Mouse (Mus musculus): Measurements from ENCODE around the gene Vmn1r221. TPM values are rescaled to one million over a fixed set of nuclear protein-coding genes. Genes with fewer than 3 reads are reported as not detected.
"Not testable (repeated sequence)": the region's sequence is repeated elsewhere in the genome, so short reads cannot be mapped to it uniquely, and the experiment has no call there.

Gene Vmn1r221
- not detected in 2 replicates for polyA plus RNA-seq (2014; fragmentation: Nextera tagmentation; extraction: Ambion mirVana)

DNA sequence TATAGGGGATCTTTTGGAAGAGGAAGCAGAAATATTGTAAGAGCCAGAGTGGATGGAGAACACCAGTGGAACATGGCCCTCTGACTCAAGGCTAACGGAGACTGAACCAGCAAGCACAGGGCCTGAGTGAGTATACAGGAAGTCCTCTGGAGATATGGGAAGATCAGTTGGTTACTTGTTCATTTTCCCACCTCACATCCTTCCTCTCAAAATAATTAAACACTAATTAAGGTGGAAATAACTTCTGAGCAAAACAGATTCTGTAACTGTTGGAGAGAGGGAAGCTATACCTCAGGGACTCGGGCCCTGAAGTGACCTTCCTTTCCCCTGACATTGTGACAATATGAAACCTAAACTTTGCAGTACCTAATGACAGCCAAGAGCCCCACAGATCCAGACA, at the start of gene Vmn1r221:
Vmn1r221 (plus strand) TSS at position 301 of the 400 bp plus-strand sequence.
- H3K9me3 ChIP-seq (ENCODE audit: control insufficient read depth, low read length); H3K27ac ChIP-seq; H3K27me3 ChIP-seq (ENCODE audit: control insufficient read depth, insufficient read depth, low read length); H3K4me3 ChIP-seq (replicated peaks; ENCODE audit: low read length); H3K4me2 ChIP-seq (replicated peaks); H3K4me1 ChIP-seq (replicated peaks; ENCODE audit: control insufficient read depth, insufficient read depth, low read length); H3K36me3 ChIP-seq (replicated peaks; ENCODE audit: control insufficient read depth, insufficient read depth); DNase-seq (ENCODE audit: low spot score); H3K9ac ChIP-seq; ATAC-seq (ENCODE audit: low FRiP score): not testable (repeated sequence)
- WGBS, result 93% methylated on average over 2 of the region's 2 CpGs

- H3K9ac ChIP-seq; DNase-seq (ENCODE audit: low spot score); H3K4me2 ChIP-seq (replicated peaks); H3K27me3 ChIP-seq (ENCODE audit: control insufficient read depth, insufficient read depth, low read length); ATAC-seq (ENCODE audit: low FRiP score); H3K4me1 ChIP-seq (replicated peaks; ENCODE audit: control insufficient read depth, insufficient read depth, low read length); H3K4me3 ChIP-seq (replicated peaks; ENCODE audit: low read length); H3K36me3 ChIP-seq (replicated peaks; ENCODE audit: control insufficient read depth, insufficient read depth); H3K27ac ChIP-seq; H3K9me3 ChIP-seq (ENCODE audit: control insufficient read depth, low read length): not testable (repeated sequence)
- WGBS, result 91% methylated on average over 4 of the region's 4 CpGs
Observed at GRCm38 (mm10) chr13:23166471-23166870, 47.5 kb upstream of the Vmn1r221 start.

- WGBS, result 87% methylated on average over 2 of the region's 2 CpGs
- Histone ChIP-seq H3K4me3 (replicated peaks; ENCODE audit: low read length) (no peak within 1 kb of the TSS), H3K9me3 (ENCODE audit: control insufficient read depth, low read length) (no peaks in the 10 kb centered on the region), H3K9ac (no peak within 1 kb of the TSS), H3K4me2 (replicated peaks) (no peak within 1 kb of the TSS), H3K36me3 (replicated peaks; ENCODE audit: control insufficient read depth, insufficient read depth) (no peaks in the 10 kb centered on the region), H3K27me3 (ENCODE audit: control insufficient read depth, insufficient read depth, low read length) (no peaks in the 10 kb centered on the region), H3K27ac (no peak within 1 kb of the TSS), H3K4me1 (replicated peaks; ENCODE audit: control insufficient read depth, insufficient read depth, low read length) (no peaks in the 10 kb centered on the region)
- DNase-seq (ENCODE audit: low spot score) (no peak), ATAC-seq (ENCODE audit: low FRiP score) (no peak)
Observed at GRCm38 (mm10) chr13:23187875-23188274, 26.1 kb upstream of the Vmn1r221 start, which contains the start of gene Vmn1r220. Gene Vmn1r220 (minus strand): TSS chr13:23187975.

DNA sequence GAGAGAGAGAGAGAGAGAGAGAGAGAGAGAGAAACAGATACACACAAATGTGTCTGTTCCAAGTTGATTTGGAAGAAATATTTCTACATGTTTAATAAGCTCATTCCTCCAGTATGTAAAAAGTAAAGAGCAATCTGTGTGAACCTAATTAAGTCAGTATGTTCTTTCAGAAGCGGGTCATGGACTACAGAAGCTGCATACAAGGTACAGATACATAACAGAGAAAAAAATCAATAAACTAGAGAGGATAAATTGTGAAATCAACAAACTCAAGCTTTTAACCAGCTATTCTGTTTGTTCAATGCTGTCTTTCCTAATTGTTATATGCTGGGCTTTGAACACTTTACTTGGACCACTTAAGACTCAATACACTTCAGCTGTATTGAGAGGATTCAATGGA, 10.0 kb upstream of the Vmn1r221 start:
- 84% methylated on average over 1 of the region's 1 CpGs for WGBS
- ATAC-seq (ENCODE audit: low FRiP score); H3K27ac ChIP-seq; DNase-seq (ENCODE audit: low spot score); H3K4me3 ChIP-seq (replicated peaks; ENCODE audit: low read length); H3K36me3 ChIP-seq (replicated peaks; ENCODE audit: control insufficient read depth, insufficient read depth); H3K9ac ChIP-seq; H3K4me1 ChIP-seq (replicated peaks; ENCODE audit: control insufficient read depth, insufficient read depth, low read length); H3K27me3 ChIP-seq (ENCODE audit: control insufficient read depth, insufficient read depth, low read length); H3K9me3 ChIP-seq (ENCODE audit: control insufficient read depth, low read length); H3K4me2 ChIP-seq (replicated peaks): not testable (repeated sequence)

DNA sequence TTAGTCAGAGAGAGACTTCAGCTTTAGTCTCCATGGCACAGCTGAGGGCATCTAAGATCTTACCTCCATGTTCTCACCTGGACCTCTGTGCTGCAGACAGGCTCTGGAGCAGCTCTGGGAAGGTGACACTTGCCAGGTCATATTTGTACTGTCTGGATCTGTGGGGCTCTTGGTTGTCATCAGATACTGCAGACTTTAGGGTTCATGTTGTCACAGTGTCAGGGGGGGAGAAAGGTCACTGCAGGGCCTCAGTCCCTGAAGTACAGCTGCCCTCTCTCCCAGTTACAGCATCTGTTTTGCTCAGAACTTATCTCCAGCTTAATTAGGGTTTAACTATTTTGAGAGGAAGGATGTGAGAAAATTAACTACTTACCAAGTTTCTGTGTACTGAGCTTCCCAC, 21.9 kb downstream of the Vmn1r221 start, which contains the start of gene Vmn1r222:
Vmn1r222 (minus strand) TSS at position 101 of the 400 bp plus-strand sequence.
- DNase-seq (ENCODE audit: low spot score); H3K27me3 ChIP-seq (ENCODE audit: control insufficient read depth, insufficient read depth, low read length); H3K27ac ChIP-seq; ATAC-seq (ENCODE audit: low FRiP score); H3K36me3 ChIP-seq (replicated peaks; ENCODE audit: control insufficient read depth, insufficient read depth); H3K4me2 ChIP-seq (replicated peaks); H3K4me3 ChIP-seq (replicated peaks; ENCODE audit: low read length); H3K9me3 ChIP-seq (ENCODE audit: control insufficient read depth, low read length); H3K9ac ChIP-seq; H3K4me1 ChIP-seq (replicated peaks; ENCODE audit: control insufficient read depth, insufficient read depth, low read length): not testable (repeated sequence)

GRCm38 (mm10) chr13:23246834-23247233, 32.9 kb downstream of the Vmn1r221 start, which contains the start of gene Vmn1r223:
Gene Vmn1r223 (plus strand): TSS chr13:23247134.
- not testable (repeated sequence) for DNase-seq (ENCODE audit: low spot score); H3K4me3 ChIP-seq (replicated peaks; ENCODE audit: low read length); H3K4me2 ChIP-seq (replicated peaks); H3K27me3 ChIP-seq (ENCODE audit: control insufficient read depth, insufficient read depth, low read length); H3K9ac ChIP-seq; H3K9me3 ChIP-seq (ENCODE audit: control insufficient read depth, low read length); ATAC-seq (ENCODE audit: low FRiP score); H3K4me1 ChIP-seq (replicated peaks; ENCODE audit: control insufficient read depth, insufficient read depth, low read length); H3K36me3 ChIP-seq (replicated peaks; ENCODE audit: control insufficient read depth, insufficient read depth); H3K27ac ChIP-seq
- WGBS, result 91% methylated on average over 1 of the region's 1 CpGs

GRCm38 (mm10) chr13:23258546-23259048, 44.7 kb downstream of the Vmn1r221 start:
- H3K9me3 ChIP-seq (ENCODE audit: control insufficient read depth, low read length), result 0 out of 2 replicates have a peak, but pooled peaks cover 3% of the 10 kb centered on the region
- H3K4me3 ChIP-seq (replicated peaks; ENCODE audit: low read length), result no peak overlapping the region
- H3K9ac ChIP-seq, result no peak overlapping the region
- H3K27ac ChIP-seq, result no peak overlapping the region
- no peaks in the 10 kb centered on the region for H3K4me1 ChIP-seq (replicated peaks; ENCODE audit: control insufficient read depth, insufficient read depth, low read length)
- DNase-seq (ENCODE audit: low spot score) (no peak), ATAC-seq (ENCODE audit: low FRiP score) (no peak)
- no peaks in the 10 kb centered on the region for H3K36me3 ChIP-seq (replicated peaks; ENCODE audit: control insufficient read depth, insufficient read depth)
- H3K4me2 ChIP-seq (replicated peaks), result no peak overlapping the region
- WGBS, result 86% methylated on average over 2 of the region's 2 CpGs
- no peaks in the 10 kb centered on the region for H3K27me3 ChIP-seq (ENCODE audit: control insufficient read depth, insufficient read depth, low read length)

- not testable (repeated sequence) for H3K4me3 ChIP-seq (replicated peaks; ENCODE audit: low read length); H3K27me3 ChIP-seq (ENCODE audit: control insufficient read depth, insufficient read depth, low read length); H3K9me3 ChIP-seq (ENCODE audit: control insufficient read depth, low read length); H3K4me1 ChIP-seq (replicated peaks; ENCODE audit: control insufficient read depth, insufficient read depth, low read length); H3K9ac ChIP-seq; H3K27ac ChIP-seq; H3K4me2 ChIP-seq (replicated peaks); DNase-seq (ENCODE audit: low spot score); H3K36me3 ChIP-seq (replicated peaks; ENCODE audit: control insufficient read depth, insufficient read depth); ATAC-seq (ENCODE audit: low FRiP score)
- WGBS, result 95% methylated on average over 2 of the region's 3 CpGs
Observed at GRCm38 (mm10) chr13:23268606-23269005, 54.7 kb downstream of the Vmn1r221 start.

GRCm38 (mm10) chr13:23269127-23269526, 55.2 kb downstream of the Vmn1r221 start:
- not testable (repeated sequence) for H3K9me3 ChIP-seq (ENCODE audit: control insufficient read depth, low read length); H3K27me3 ChIP-seq (ENCODE audit: control insufficient read depth, insufficient read depth, low read length); H3K4me1 ChIP-seq (replicated peaks; ENCODE audit: control insufficient read depth, insufficient read depth, low read length); H3K36me3 ChIP-seq (replicated peaks; ENCODE audit: control insufficient read depth, insufficient read depth); H3K27ac ChIP-seq; H3K9ac ChIP-seq; H3K4me3 ChIP-seq (replicated peaks; ENCODE audit: low read length)
- H3K4me2 ChIP-seq (replicated peaks), result peak overlapping the region; percentile 53
- peak; percentile 78 for ATAC-seq (ENCODE audit: low FRiP score)
- peak; percentile 39 for DNase-seq (ENCODE audit: low spot score)
- 49% methylated on average over 4 of the region's 4 CpGs for WGBS

- peak overlapping the region; percentile 35; the same call in 1 of the 2 replicates for H3K9ac ChIP-seq
- ATAC-seq (ENCODE audit: low FRiP score) (no peak), DNase-seq (ENCODE audit: low spot score) (peak; percentile 26)
- no peak overlapping the region for H3K27ac ChIP-seq
- WGBS, result 27% methylated on average over 11 of the region's 11 CpGs
- no peaks in the 10 kb centered on the region for H3K4me1 ChIP-seq (replicated peaks; ENCODE audit: control insufficient read depth, insufficient read depth, low read length)
- no peaks in the 10 kb centered on the region for H3K9me3 ChIP-seq (ENCODE audit: control insufficient read depth, low read length)
- peak overlapping the region; percentile 28 for H3K4me3 ChIP-seq (replicated peaks; ENCODE audit: low read length)
- H3K4me2 ChIP-seq (replicated peaks), result peak overlapping the region; percentile 53
- no peaks in the 10 kb centered on the region for H3K27me3 ChIP-seq (ENCODE audit: control insufficient read depth, insufficient read depth, low read length)
- H3K36me3 ChIP-seq (replicated peaks; ENCODE audit: control insufficient read depth, insufficient read depth), result no peaks in the 10 kb centered on the region
Observed at GRCm38 (mm10) chr13:23269681-23270080, 55.8 kb downstream of the Vmn1r221 start.
